Mouse (Mus musculus) stomach, postnatal 0 days (tissue): ENCODE results near the gene Snx6. TPM values are rescaled to one million over a fixed set of nuclear protein-coding genes. Genes with fewer than 3 reads are reported as not detected.
A peak's percentile ranks its signal among the peaks of the same experiment; 100 is the strongest.
"Not testable (repeated sequence)": the region's sequence is repeated elsewhere in the genome, so short reads cannot be mapped to it uniquely, and the experiment has no call there.

ENCODE experiments used
- ATAC-seq: fragments of 200-750 bp; cut with Nextera tagmentation; 2 replicates; pipeline ENCODE4 v1.8.0; 2017; ENCODE audit not compliant: low FRiP score, low TSS enrichment
- DNase-seq: peaks from one replicate; pipeline ENCODE4 v3.0.0-alpha.2; 2016; ENCODE audit warnings: low spot score
- H3K27ac ChIP-seq: fragments of 300-500 bp; sonication (generic); replicated peaks from 2 replicates; pipeline ENCODE4 v1.5.1; 2014; ENCODE audit warnings: mild to moderate bottlenecking, control low read depth
- H3K27me3 ChIP-seq: fragments of 300-500 bp; sonication (generic); 2 replicates; pipeline ENCODE4 v1.6.1; 2014; ENCODE audit warnings: low read length; ENCODE audit not compliant: control insufficient read depth, insufficient read depth
- H3K36me3 ChIP-seq: fragments of 300-500 bp; sonication (generic); 2 replicates; pipeline ENCODE4 v1.6.1; 2014; ENCODE audit warnings: low read length, mixed read lengths; ENCODE audit not compliant: control insufficient read depth, insufficient read depth
- H3K4me1 ChIP-seq: fragments of 300-500 bp; sonication (generic); replicated peaks from 2 replicates; pipeline ENCODE4 v1.6.1; 2014; ENCODE audit warnings: antibody characterized with exemption; ENCODE audit not compliant: control insufficient read depth, insufficient read depth
- H3K4me2 ChIP-seq: fragments of 300-500 bp; sonication (generic); replicated peaks from 2 replicates; pipeline ENCODE4 v1.6.1; 2014; ENCODE audit warnings: low read depth, mild to moderate bottlenecking, control low read depth, moderate library complexity
- H3K4me3 ChIP-seq: fragments of 300-500 bp; sonication (generic); 2 replicates; pipeline ENCODE4 v1.5.1; 2014; ENCODE audit warnings: low read depth, low read length, control low read depth
- H3K9ac ChIP-seq: fragments of 300-500 bp; sonication (generic); 2 replicates; pipeline ENCODE4 v1.6.1; 2014; ENCODE audit warnings: mild to moderate bottlenecking, low read length, control low read depth, mixed read lengths
- H3K9me3 ChIP-seq: fragments of 300-500 bp; sonication (generic); 2 replicates; pipeline ENCODE4 v1.6.1; 2016; ENCODE audit warnings: low read length; ENCODE audit not compliant: control insufficient read depth
- WGBS: fragments of 180-500 bp; shearing (Covaris S2); extraction: QIAGEN DNeasy Blood & Tissue Kit; methylation state at CpG from one replicate; pipeline ENCODE4 v1.1.7; 2014; 5-methylcytosine and 5-hydroxymethylcytosine counted together
- polyA plus RNA-seq: library from polyadenylated mRNA; unstranded; fragments of >200 nt; fragmentation: Nextera tagmentation; extraction: Ambion mirVana; gene quantifications from 2 replicates; pipeline ENCODE4 v1.2.1, GENCODE M21; 2015

Gene Snx6
- polyA plus RNA-seq, 1 experiment from 2014 or later: 269 TPM

- not testable (repeated sequence) for H3K4me1 ChIP-seq, H3K36me3 ChIP-seq, DNase-seq, H3K4me3 ChIP-seq, H3K27ac ChIP-seq, H3K9ac ChIP-seq, H3K4me2 ChIP-seq, H3K9me3 ChIP-seq, H3K27me3 ChIP-seq
- WGBS: no CpG with 5 or more reads among the region's 56 CpGs
- peak; percentile 91 for ATAC-seq
Observed at GRCm38 (mm10) chr12:54729140-54730059, 66.1 kb downstream of the Snx6 start.

GRCm38 (mm10) chr12:54718871-54719786 lies 76.4 kb downstream of the Snx6 start:
- not testable (repeated sequence) for H3K9ac ChIP-seq, H3K9me3 ChIP-seq, H3K4me2 ChIP-seq, H3K27me3 ChIP-seq, H3K27ac ChIP-seq, DNase-seq, H3K36me3 ChIP-seq, H3K4me1 ChIP-seq, H3K4me3 ChIP-seq
- ATAC-seq: peak; percentile 93
- WGBS: no CpG with 5 or more reads among the region's 56 CpGs

GRCm38 (mm10) chr12:54717516-54717915 lies 78.0 kb downstream of the Snx6 start:
- H3K27ac ChIP-seq, H3K9me3 ChIP-seq, H3K27me3 ChIP-seq, DNase-seq, H3K4me1 ChIP-seq, H3K4me2 ChIP-seq, H3K4me3 ChIP-seq, H3K9ac ChIP-seq, ATAC-seq, H3K36me3 ChIP-seq: not testable (repeated sequence)
- WGBS: 71% methylated on average over 5 of the region's 11 CpGs

GRCm38 (mm10) chr12:54713822-54714626 lies 81.5 kb downstream of the Snx6 start:
- H3K4me1 ChIP-seq, H3K9ac ChIP-seq, H3K9me3 ChIP-seq, DNase-seq, H3K27ac ChIP-seq, H3K4me3 ChIP-seq, H3K36me3 ChIP-seq, H3K4me2 ChIP-seq, H3K27me3 ChIP-seq: not testable (repeated sequence)
- 0% methylated on average over 6 of the region's 48 CpGs for WGBS
- peak; percentile 70 for ATAC-seq

- 3% methylated on average over 3 of the region's 8 CpGs for WGBS
- H3K4me3 ChIP-seq, H3K9me3 ChIP-seq, H3K9ac ChIP-seq, H3K27ac ChIP-seq, H3K4me2 ChIP-seq, H3K27me3 ChIP-seq, H3K4me1 ChIP-seq, H3K36me3 ChIP-seq, DNase-seq: not testable (repeated sequence)
- peak; percentile 87 for ATAC-seq
Observed at GRCm38 (mm10) chr12:54710494-54710879, 85.0 kb downstream of the Snx6 start.

- not testable (repeated sequence) for H3K4me1 ChIP-seq, H3K4me2 ChIP-seq, H3K9ac ChIP-seq, H3K27me3 ChIP-seq, DNase-seq, H3K9me3 ChIP-seq, H3K4me3 ChIP-seq, H3K36me3 ChIP-seq, H3K27ac ChIP-seq
- peak; percentile 42 for ATAC-seq
- WGBS: 0% methylated on average over 8 of the region's 44 CpGs
Observed at GRCm38 (mm10) chr12:54709691-54710493, 85.6 kb downstream of the Snx6 start.
